Mouse (Mus musculus): ENCODE measurements at regions not wholly inside any gene's neighbourhood (a gene's known extent, or its start where the extent isn't known, plus 50 kb on each side); places are given as distances from the start of the nearest gene placed in this dataset.

DNA sequence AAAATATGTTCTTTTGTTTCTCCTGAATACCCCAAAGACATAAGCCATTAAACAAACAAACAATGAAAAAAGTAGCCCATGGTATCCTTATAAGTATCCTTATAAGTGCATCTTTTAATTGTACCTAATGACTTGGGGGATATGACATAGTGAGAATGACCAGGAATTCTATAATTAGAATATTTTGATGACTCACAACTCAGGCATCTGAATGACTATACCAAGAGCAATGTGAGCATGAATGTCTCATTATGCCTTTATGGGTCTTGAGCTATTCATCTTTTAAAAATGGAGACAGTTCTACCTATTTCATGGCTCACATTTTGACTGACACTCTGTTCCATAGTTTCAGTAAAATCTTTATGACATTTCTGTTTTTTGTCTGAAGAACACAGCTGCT is 423.3 kb downstream of the Kcna4 start:
- in situ Hi-C loops (cut with MboI, MseI), result no loop called here

DNA sequence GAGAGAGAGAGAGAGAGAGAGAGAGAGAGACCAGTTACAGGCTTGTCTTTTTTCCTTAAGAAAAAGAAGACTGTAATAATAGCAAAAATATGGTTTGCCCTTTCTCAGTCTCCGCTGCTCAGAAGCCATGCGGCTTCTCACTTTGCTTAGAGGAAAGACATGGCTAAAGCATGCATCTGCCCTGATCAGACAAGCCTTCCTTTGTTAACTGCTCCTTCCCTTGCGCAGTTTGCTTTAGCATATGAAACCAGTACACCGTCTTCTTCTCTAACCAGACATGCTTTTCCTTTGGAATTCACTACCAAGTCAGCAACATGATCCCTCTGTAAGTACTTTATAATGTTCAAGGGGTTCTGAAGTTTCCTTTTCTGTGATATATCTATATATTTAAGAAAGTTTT is 439.0 kb downstream of the Kcna4 start:
- in situ Hi-C loops (cut with MboI, MseI), result loop anchor here (10.0 kb wide), 1 partner anchor 1445 kb away; no protein-coding TSS in a partner anchor

DNA sequence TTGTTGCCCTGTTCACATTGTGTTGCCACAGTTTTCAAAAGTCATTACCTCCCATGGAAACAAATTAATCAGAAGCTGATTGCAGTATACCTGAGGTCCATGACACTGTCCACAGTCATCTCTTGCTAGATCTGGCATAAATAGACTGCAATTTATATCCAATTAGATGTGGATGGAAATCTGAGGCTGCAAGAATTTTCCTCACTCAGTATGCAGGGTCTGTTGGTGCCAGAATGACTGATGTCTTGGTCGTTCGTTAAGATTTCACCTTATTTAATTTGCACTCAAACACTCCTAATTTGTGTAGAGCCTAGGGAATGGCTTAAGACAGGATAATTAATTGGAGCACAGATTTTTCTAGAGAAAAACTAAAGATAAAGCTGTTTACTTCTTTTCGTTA is 443.9 kb downstream of the Kcna4 start:
- in situ Hi-C loops (cut with MboI, MseI), result no loop called here

GRCm38 (mm10) chr2:107734703-107735102 is 444.3 kb downstream of the Kcna4 start:
- in situ Hi-C loops (cut with MboI, MseI), result no loop called here

Data from T-helper 1 cell (primary cell).